Mouse (Mus musculus): ENCODE measurements at regions not wholly inside any gene's neighbourhood (a gene's known extent, or its start where the extent isn't known, plus 50 kb on each side); places are given as distances from the start of the nearest gene placed in this dataset.

DNA sequence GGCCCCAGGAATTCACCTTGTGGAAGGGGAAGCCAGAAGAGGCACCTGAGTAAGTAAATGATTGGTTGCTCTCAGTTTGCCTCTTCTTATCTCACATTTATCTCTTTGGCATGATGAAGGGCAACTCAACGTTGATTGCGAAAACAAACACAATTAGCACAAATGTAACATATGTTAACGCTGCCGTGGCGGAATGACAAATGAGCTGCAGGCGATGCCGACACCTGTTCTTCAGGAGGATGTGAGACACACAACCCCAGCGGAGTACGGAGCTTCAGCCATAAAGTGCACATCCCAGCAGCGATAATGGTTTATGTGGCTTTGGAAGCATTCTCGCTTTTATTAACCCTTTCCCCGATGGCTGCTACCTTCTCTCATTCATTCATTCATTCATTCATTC is 134.7 kb downstream of the Gm11146 start:
- no peak for ATAC-seq (ENCODE audit: low FRiP score, low TSS enrichment)
- H3K27ac ChIP-seq (ENCODE audit: low read length) = no peak overlapping the region

GRCm38 (mm10) chr16:77464623-77465022 is 137.3 kb downstream of the Gm11146 start:
- peaks cover 4% of the 10 kb centered on the region; the same call in 1 of the 2 replicates for H3K4me1 ChIP-seq (ENCODE audit: insufficient read depth, low read length)
- no peaks in the 10 kb centered on the region for H3K27me3 ChIP-seq (ENCODE audit: insufficient read depth, low read length)
- no peak overlapping the region for H3K4me2 ChIP-seq (replicated peaks; ENCODE audit: low read depth, low read length)
- H3K4me3 ChIP-seq (ENCODE audit: low read length) = no peak overlapping the region
- no peaks in the 10 kb centered on the region for H3K36me3 ChIP-seq (ENCODE audit: insufficient read depth, low read length)
- no peaks in the 10 kb centered on the region for H3K9me3 ChIP-seq (ENCODE audit: low read length)
- no peak; the same call in 1 of the 2 replicates for ATAC-seq (ENCODE audit: low FRiP score, low TSS enrichment)
- WGBS = 55% methylated on average over 6 of the region's 6 CpGs
- H3K9ac ChIP-seq (replicated peaks; ENCODE audit: low read length) = no peak overlapping the region
- no peak overlapping the region for H3K27ac ChIP-seq (ENCODE audit: low read length)

More for the DNA sequence above, 134.7 kb downstream of the Gm11146 start:
- Histone ChIP-seq H3K36me3 (ENCODE audit: insufficient read depth, low read length) (no peaks in the 10 kb centered on the region), H3K4me2 (replicated peaks; ENCODE audit: low read depth, low read length) (no peak overlapping the region), H3K9ac (replicated peaks; ENCODE audit: low read length) (no peak overlapping the region), H3K9me3 (ENCODE audit: low read length) (no peaks in the 10 kb centered on the region), H3K4me1 (ENCODE audit: insufficient read depth, low read length) (peaks cover 4% of the 10 kb centered on the region; the same call in 1 of the 2 replicates), H3K4me3 (ENCODE audit: low read length) (no peak overlapping the region), H3K27me3 (ENCODE audit: insufficient read depth, low read length) (no peaks in the 10 kb centered on the region)
- 89% methylated on average over 12 of the region's 12 CpGs for WGBS

- no peak overlapping the region for H3K9ac ChIP-seq (replicated peaks; ENCODE audit: low read length)
- WGBS = 66% methylated on average over 3 of the region's 3 CpGs
- no peak overlapping the region for H3K4me3 ChIP-seq (ENCODE audit: low read length)
- ATAC-seq (ENCODE audit: low FRiP score, low TSS enrichment) = no peak
- H3K27me3 ChIP-seq (ENCODE audit: insufficient read depth, low read length) = no peaks in the 10 kb centered on the region
- no peak overlapping the region for H3K4me2 ChIP-seq (replicated peaks; ENCODE audit: low read depth, low read length)
- H3K9me3 ChIP-seq (ENCODE audit: low read length) = no peaks in the 10 kb centered on the region
- H3K4me1 ChIP-seq (ENCODE audit: insufficient read depth, low read length) = peaks cover 4% of the 10 kb centered on the region; the same call in 1 of the 2 replicates
- no peak overlapping the region for H3K27ac ChIP-seq (ENCODE audit: low read length)
- no peaks in the 10 kb centered on the region for H3K36me3 ChIP-seq (ENCODE audit: insufficient read depth, low read length)
Measured at GRCm38 (mm10) chr16:77461922-77462321, 140.0 kb downstream of the Gm11146 start.

GRCm38 (mm10) chr16:77461459-77461858 is 140.4 kb downstream of the Gm11146 start:
- Histone ChIP-seq H3K36me3 (ENCODE audit: insufficient read depth, low read length) (no peaks in the 10 kb centered on the region), H3K9ac (replicated peaks; ENCODE audit: low read length) (no peak overlapping the region), H3K4me1 (ENCODE audit: insufficient read depth, low read length) (peaks cover 4% of the 10 kb centered on the region; the same call in 1 of the 2 replicates), H3K27ac (ENCODE audit: low read length) (no peak overlapping the region), H3K4me2 (replicated peaks; ENCODE audit: low read depth, low read length) (no peak overlapping the region), H3K9me3 (ENCODE audit: low read length) (no peaks in the 10 kb centered on the region), H3K4me3 (ENCODE audit: low read length) (no peak overlapping the region), H3K27me3 (ENCODE audit: insufficient read depth, low read length) (no peaks in the 10 kb centered on the region)
- ATAC-seq (ENCODE audit: low FRiP score, low TSS enrichment) = no peak
- WGBS = 77% methylated on average over 1 of the region's 1 CpGs

GRCm38 (mm10) chr16:77459651-77460050 is 142.2 kb downstream of the Gm11146 start:
- ATAC-seq (ENCODE audit: low FRiP score, low TSS enrichment) = no peak
- Histone ChIP-seq H3K4me3 (ENCODE audit: low read length) (no peak overlapping the region), H3K27ac (ENCODE audit: low read length) (no peak overlapping the region), H3K36me3 (ENCODE audit: insufficient read depth, low read length) (no peaks in the 10 kb centered on the region), H3K4me2 (replicated peaks; ENCODE audit: low read depth, low read length) (no peak overlapping the region), H3K9me3 (ENCODE audit: low read length) (no peaks in the 10 kb centered on the region), H3K27me3 (ENCODE audit: insufficient read depth, low read length) (no peaks in the 10 kb centered on the region), H3K9ac (replicated peaks; ENCODE audit: low read length) (no peak overlapping the region), H3K4me1 (ENCODE audit: insufficient read depth, low read length) (peaks cover 2% of the 10 kb centered on the region; the same call in 1 of the 2 replicates)
- WGBS = 50% methylated on average over 2 of the region's 2 CpGs

DNA sequence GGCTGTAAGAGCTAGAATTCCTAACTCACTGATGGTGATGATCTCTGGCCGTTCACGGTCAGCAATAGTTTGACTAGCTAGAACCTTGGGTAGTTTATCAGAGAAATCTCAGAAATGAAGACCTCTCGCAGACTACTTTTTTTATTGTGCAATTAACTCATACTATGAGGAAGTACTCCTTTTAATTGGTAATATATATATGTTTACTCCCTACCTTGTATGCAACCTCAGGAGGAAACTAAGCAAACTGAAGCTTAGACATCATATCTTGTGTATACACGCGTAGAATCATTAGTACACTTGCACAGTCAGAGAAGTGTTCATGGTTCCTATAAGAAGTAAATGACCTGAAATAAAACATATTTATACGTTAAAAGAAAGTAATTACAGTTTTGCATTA is 157.2 kb downstream of the Gm11146 start:
- no peaks in the 10 kb centered on the region for H3K9me3 ChIP-seq (ENCODE audit: low read length)
- no peak overlapping the region for H3K27ac ChIP-seq (ENCODE audit: low read length)
- no peaks in the 10 kb centered on the region for H3K36me3 ChIP-seq (ENCODE audit: insufficient read depth, low read length)
- H3K4me3 ChIP-seq (ENCODE audit: low read length) = no peak overlapping the region
- no peaks in the 10 kb centered on the region for H3K4me1 ChIP-seq (ENCODE audit: insufficient read depth, low read length)
- WGBS = 91% methylated on average over 6 of the region's 6 CpGs
- no peak overlapping the region for H3K9ac ChIP-seq (replicated peaks; ENCODE audit: low read length)
- H3K27me3 ChIP-seq (ENCODE audit: insufficient read depth, low read length) = no peaks in the 10 kb centered on the region
- ATAC-seq (ENCODE audit: low FRiP score, low TSS enrichment) = no peak
- no peak overlapping the region for H3K4me2 ChIP-seq (replicated peaks; ENCODE audit: low read depth, low read length)

DNA sequence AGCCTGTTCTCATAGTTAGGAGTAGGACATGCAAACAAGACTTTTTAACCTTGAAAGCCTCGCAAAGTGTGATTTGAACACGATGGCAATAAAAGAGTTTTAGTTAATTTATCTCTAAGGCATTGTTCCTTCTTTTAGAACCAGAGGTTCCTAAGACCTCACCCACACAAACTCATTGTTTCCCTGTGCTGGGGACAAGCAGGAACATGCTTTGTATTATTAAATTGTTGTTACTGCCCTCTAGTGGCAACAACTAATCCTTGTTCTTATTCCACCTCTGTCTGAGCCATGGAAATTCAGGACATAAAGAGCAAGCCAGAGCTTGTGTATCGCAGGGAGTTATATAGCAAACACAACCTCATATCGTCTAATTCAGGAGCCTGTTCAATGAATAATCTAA is 157.9 kb downstream of the Gm11146 start:
- no peak overlapping the region for H3K27ac ChIP-seq (ENCODE audit: low read length)
- WGBS = 28% methylated on average over 4 of the region's 4 CpGs
- H3K4me3 ChIP-seq (ENCODE audit: low read length) = no peak overlapping the region
- H3K36me3 ChIP-seq (ENCODE audit: insufficient read depth, low read length) = no peaks in the 10 kb centered on the region
- H3K9ac ChIP-seq (replicated peaks; ENCODE audit: low read length) = no peak overlapping the region
- no peaks in the 10 kb centered on the region for H3K4me1 ChIP-seq (ENCODE audit: insufficient read depth, low read length)
- ATAC-seq (ENCODE audit: low FRiP score, low TSS enrichment) = peak; percentile 81; the same call in 1 of the 2 replicates
- H3K27me3 ChIP-seq (ENCODE audit: insufficient read depth, low read length) = no peaks in the 10 kb centered on the region
- H3K9me3 ChIP-seq (ENCODE audit: low read length) = no peaks in the 10 kb centered on the region
- no peak overlapping the region for H3K4me2 ChIP-seq (replicated peaks; ENCODE audit: low read depth, low read length)

DNA sequence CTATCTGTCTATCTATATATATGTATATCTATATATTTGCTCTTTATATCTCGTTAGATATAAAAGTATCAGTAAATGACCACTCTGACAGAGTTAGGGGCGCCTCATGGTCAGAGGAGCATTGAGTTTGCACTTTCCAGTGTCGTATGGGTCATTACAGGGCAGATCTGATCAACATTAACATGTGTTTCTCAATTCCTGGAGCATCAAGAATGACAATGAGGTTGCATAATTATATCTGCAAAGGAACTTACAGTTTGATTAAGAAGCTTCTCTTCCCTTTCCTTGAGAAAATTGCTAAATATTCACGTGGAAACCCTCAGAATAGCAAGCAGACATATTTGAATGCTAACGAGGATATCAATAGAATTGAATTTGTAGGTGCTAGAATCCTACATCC is 158.6 kb downstream of the Gm11146 start:
- no peak overlapping the region for H3K4me2 ChIP-seq (replicated peaks; ENCODE audit: low read depth, low read length)
- H3K27me3 ChIP-seq (ENCODE audit: insufficient read depth, low read length) = no peaks in the 10 kb centered on the region
- no peaks in the 10 kb centered on the region for H3K4me1 ChIP-seq (ENCODE audit: insufficient read depth, low read length)
- H3K4me3 ChIP-seq (ENCODE audit: low read length) = no peak overlapping the region
- H3K27ac ChIP-seq (ENCODE audit: low read length) = no peak overlapping the region
- no peaks in the 10 kb centered on the region for H3K9me3 ChIP-seq (ENCODE audit: low read length)
- H3K36me3 ChIP-seq (ENCODE audit: insufficient read depth, low read length) = no peaks in the 10 kb centered on the region
- 87% methylated on average over 5 of the region's 5 CpGs for WGBS
- no peak for ATAC-seq (ENCODE audit: low FRiP score, low TSS enrichment)
- no peak overlapping the region for H3K9ac ChIP-seq (replicated peaks; ENCODE audit: low read length)

- Histone ChIP-seq H3K36me3 (ENCODE audit: insufficient read depth, low read length) (no peaks in the 10 kb centered on the region), H3K9ac (replicated peaks; ENCODE audit: low read length) (no peak overlapping the region), H3K9me3 (ENCODE audit: low read length) (no peaks in the 10 kb centered on the region), H3K4me2 (replicated peaks; ENCODE audit: low read depth, low read length) (no peak overlapping the region), H3K4me1 (ENCODE audit: insufficient read depth, low read length) (no peaks in the 10 kb centered on the region), H3K4me3 (ENCODE audit: low read length) (no peak overlapping the region), H3K27me3 (ENCODE audit: insufficient read depth, low read length) (no peaks in the 10 kb centered on the region), H3K27ac (ENCODE audit: low read length) (no peak overlapping the region)
- 90% methylated on average over 6 of the region's 6 CpGs for WGBS
- no peak for ATAC-seq (ENCODE audit: low FRiP score, low TSS enrichment)
Measured at GRCm38 (mm10) chr16:77442866-77443265, 159.0 kb downstream of the Gm11146 start.

- Histone ChIP-seq H3K27me3 (ENCODE audit: insufficient read depth, low read length) (no peaks in the 10 kb centered on the region), H3K27ac (ENCODE audit: low read length) (no peak overlapping the region), H3K9ac (replicated peaks; ENCODE audit: low read length) (no peak overlapping the region), H3K4me1 (ENCODE audit: insufficient read depth, low read length) (no peaks in the 10 kb centered on the region), H3K4me2 (replicated peaks; ENCODE audit: low read depth, low read length) (no peak overlapping the region), H3K36me3 (ENCODE audit: insufficient read depth, low read length) (no peaks in the 10 kb centered on the region), H3K4me3 (ENCODE audit: low read length) (no peak overlapping the region), H3K9me3 (ENCODE audit: low read length) (no peaks in the 10 kb centered on the region)
- ATAC-seq (ENCODE audit: low FRiP score, low TSS enrichment) = no peak
- WGBS = 79% methylated on average over 4 of the region's 4 CpGs
Measured at GRCm38 (mm10) chr16:77431345-77431744, 170.5 kb downstream of the Gm11146 start.

Measured in kidney, embryonic 16.5 days (tissue).